9 mouse cellular contexts compared by ENCODE assay signal in the genomic region with DNA sequence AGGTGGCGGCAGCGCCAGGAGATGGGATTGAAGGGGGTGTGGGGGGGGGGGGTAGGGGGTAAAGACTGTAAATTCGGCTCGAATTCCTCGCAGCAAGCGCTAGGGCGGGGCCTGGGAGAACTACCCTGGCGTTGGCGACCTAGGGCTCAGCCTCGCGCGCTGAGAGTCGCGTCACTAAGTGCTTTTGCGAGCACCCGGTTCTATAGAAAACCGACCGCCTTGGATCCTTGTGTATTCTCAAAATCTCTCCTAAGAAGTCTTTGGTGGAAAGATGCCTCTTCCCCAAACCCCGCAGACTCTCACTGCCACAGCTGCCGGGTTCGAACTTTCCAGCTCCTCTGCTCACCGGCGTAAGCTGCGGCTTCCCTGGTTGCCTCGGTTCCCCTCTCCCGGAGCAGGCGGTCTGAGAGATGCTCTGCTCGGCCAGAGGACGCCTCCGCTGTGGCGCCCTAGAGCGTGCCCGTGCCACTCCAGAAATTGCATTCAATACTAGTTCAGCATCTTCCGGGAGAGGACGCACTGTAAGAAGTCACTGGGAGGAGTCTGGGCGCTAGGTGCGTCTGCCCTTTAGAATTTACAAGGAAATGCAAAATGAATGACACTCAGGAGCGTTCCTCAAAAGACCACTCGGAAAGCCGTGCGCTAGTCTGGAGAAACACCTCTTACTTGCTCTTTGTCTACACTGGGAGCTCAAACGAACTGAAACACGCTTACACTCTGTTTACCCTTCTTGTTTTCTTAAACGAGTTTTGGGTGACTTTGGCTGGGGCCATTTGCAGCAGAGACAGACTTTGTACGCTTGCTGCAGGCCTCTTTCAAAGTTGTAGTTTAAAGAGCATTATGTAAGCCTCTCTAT. TPM values are rescaled to one million over a fixed set of nuclear protein-coding genes. Genes with fewer than 3 reads are reported as not detected.
DNase-seq lines count a peak whose midpoint lies in the region; ATAC-seq lines count a peak whose summit lies in the region.
"Had no signal": no experiment of that assay in that cellular context is flagged by ENCODE, and none has a peak within 500 bp of the region (broad histone marks: within the 10 kb centered on the region; RNA-seq: fewer than 3 reads in every experiment).

No protein-coding gene starts in this region.

- no peak for DNase-seq in heart, postnatal 14 days
- DNase-seq in ES-CJ7 (ENCODE audit: low read depth, low spot score), result peak; percentile 80
- peak; percentile 61 for DNase-seq in retina, embryonic 14.5 days (ENCODE audit: low spot score)
- no peak for DNase-seq in adrenal gland, adult 8-10 months

- H3K4me1 ChIP-seq in heart, embryonic 14.5 days (ENCODE audit: control insufficient read depth in 2 of 2, insufficient read depth in 2 of 2, low read length in 2 of 2), result peaks cover 7 to 16% of the 10 kb centered on the region in 2 experiments
- peaks cover 52% of the 10 kb centered on the region for H3K4me1 ChIP-seq in forebrain, embryonic 12.5 days
- peaks cover 26% of the 10 kb centered on the region for H3K4me1 ChIP-seq in limb, embryonic 12.5 days (replicated peaks)

- H3K36me3 ChIP-seq in heart, embryonic 14.5 days (ENCODE audit: control insufficient read depth, insufficient read depth, low read length), result no peaks in the 10 kb centered on the region
- no peaks in the 10 kb centered on the region for H3K36me3 ChIP-seq in forebrain, embryonic 12.5 days (replicated peaks)
- no peaks in the 10 kb centered on the region for H3K36me3 ChIP-seq in limb, embryonic 12.5 days
- H3K36me3 ChIP-seq: G1E had no signal

- H3K27me3 ChIP-seq in heart, embryonic 14.5 days (ENCODE audit: control insufficient read depth, insufficient read depth, low read length), result peaks cover 75% of the 10 kb centered on the region
- H3K27me3 ChIP-seq in forebrain, embryonic 12.5 days, result peaks cover 24% of the 10 kb centered on the region
- H3K27me3 ChIP-seq in limb, embryonic 12.5 days, result peaks cover 74% of the 10 kb centered on the region

- intact Hi-C loops in heart, postnatal 14 days (cut with DNase I), result loop anchor here (10.0 kb wide), 1 partner anchor 484 kb away; no protein-coding TSS in a partner anchor

- H3K27ac ChIP-seq in heart, embryonic 14.5 days (replicated peaks in 1 of 2; ENCODE audit: control insufficient read depth in 1 of 2, insufficient read depth in 1 of 2, low read depth in 2 of 2, low read length in 2 of 2), result no peak overlapping the region
- H3K27ac ChIP-seq in forebrain, embryonic 12.5 days, result peak overlapping the region; percentile 83
- no peak overlapping the region for H3K27ac ChIP-seq in limb, embryonic 12.5 days

- H3K9me3 ChIP-seq in heart, embryonic 14.5 days (ENCODE audit: control insufficient read depth, low read length), result no peaks in the 10 kb centered on the region
- no peaks in the 10 kb centered on the region for H3K9me3 ChIP-seq in forebrain, embryonic 12.5 days
- H3K9me3 ChIP-seq in limb, embryonic 12.5 days, result no peaks in the 10 kb centered on the region
- H3K9me3 ChIP-seq: G1E had no signal

- H3K4me3 ChIP-seq in heart, embryonic 14.5 days (ENCODE audit: control insufficient read depth in 1 of 2, insufficient read depth in 1 of 2, low read depth in 1 of 2, low read length in 2 of 2), result peak overlapping the region; percentile 15 to 25
- H3K4me3 ChIP-seq in forebrain, embryonic 12.5 days (replicated peaks), result peak overlapping the region; percentile 47
- H3K4me3 ChIP-seq in limb, embryonic 12.5 days (replicated peaks), result peak overlapping the region; percentile 35

- H3K9ac ChIP-seq in heart, embryonic 14.5 days (ENCODE audit: low read length), result no peak overlapping the region
- H3K9ac ChIP-seq in forebrain, embryonic 12.5 days, result peak overlapping the region; percentile 52
- no peak overlapping the region for H3K9ac ChIP-seq in limb, embryonic 12.5 days (replicated peaks)

- WGBS in heart, embryonic 14.5 days, result under 1% methylated on average over 44 of the region's 45 CpGs
- WGBS in forebrain, embryonic 12.5 days, result under 1% methylated on average over 45 of the region's 45 CpGs
- WGBS in limb, embryonic 12.5 days, result under 1% methylated on average over 45 of the region's 45 CpGs

- no peak for ATAC-seq in heart, embryonic 14.5 days (ENCODE audit: insufficient number of reproducible peaks, insufficient read depth, low FRiP score, low read depth)
- ATAC-seq in forebrain, embryonic 12.5 days (ENCODE audit: low FRiP score), result peak; percentile 47
- ATAC-seq in limb, embryonic 12.5 days (ENCODE audit: insufficient number of reproducible peaks, insufficient read depth, low FRiP score, low TSS enrichment, low read depth), result 0 out of 2 replicates have a peak, but pooled peaks have one; percentile 16
- ATAC-seq in erythroblast, adult 5-6 weeks (replicated peaks; ENCODE audit: low FRiP score, poor library complexity, severe bottlenecking), result no peak

- peak overlapping the region; percentile 59 for H3K4me2 ChIP-seq in heart, embryonic 14.5 days (ENCODE audit: low read length)
- peak overlapping the region; percentile 83 for H3K4me2 ChIP-seq in forebrain, embryonic 12.5 days
- peak overlapping the region; percentile 59 for H3K4me2 ChIP-seq in limb, embryonic 12.5 days

RNA-seq across cellular contexts. Expression of a gene that starts 10.2 kb away (rescaled TPM):
- polyA plus RNA-seq in heart, embryonic 14.5 days (2014; fragmentation: Nextera tagmentation; extraction: Ambion mirVana), result 0.03 and 0.04 TPM in 2 replicates
- total RNA-seq in heart, postnatal 14 days (2021), result not detected
- 39.3 and 47.8 TPM in 2 replicates for polyA plus RNA-seq in forebrain, embryonic 12.5 days (2016; fragmentation: Nextera tagmentation; extraction: Ambion mirVana)
- polyA plus RNA-seq in limb, embryonic 12.5 days (2016; fragmentation: Nextera tagmentation; extraction: Ambion mirVana), result 0.33 and 0.36 TPM in 2 replicates
- not detected in 2 replicates for total RNA-seq in erythroblast, adult 5-6 weeks (2015; ENCODE audit: low replicate concordance)
- not detected in 2 replicates for total RNA-seq in erythroblast, adult 5-6 weeks (2017; ENCODE audit: low replicate concordance)
- total RNA-seq in adrenal gland, adult 8-10 months (2022), result under 1 TPM in 3 of 4 experiments, not detected in 1; 0.03 to 0.06 (median 0.06) TPM
- polyA plus RNA-seq: G1E had no signal

Comparison
In these comparisons a context has a peak if more than half of its experiments do, and no peak if none do; other contexts are left out.
1. ATAC-seq: peak in forebrain, embryonic 12.5 days (single experiment) and limb, embryonic 12.5 days (single experiment); none in heart, embryonic 14.5 days (single experiment) and erythroblast, adult 5-6 weeks (single experiment).
2. DNase-seq: peak in ES-CJ7 (single experiment) and retina, embryonic 14.5 days (single experiment); none in heart, postnatal 14 days (0 of 2) and adrenal gland, adult 8-10 months (single experiment).
3. Peak in every context shown above with its lines, with median percentiles within 50 percentile points of each other: H3K4me2 ChIP-seq and H3K4me3 ChIP-seq.